Mouse (Mus musculus): ENCODE results near the gene Gm5741.
A peak's percentile ranks its signal among the peaks of the same experiment; 100 is the strongest.

The Gm5741 gene

DNA sequence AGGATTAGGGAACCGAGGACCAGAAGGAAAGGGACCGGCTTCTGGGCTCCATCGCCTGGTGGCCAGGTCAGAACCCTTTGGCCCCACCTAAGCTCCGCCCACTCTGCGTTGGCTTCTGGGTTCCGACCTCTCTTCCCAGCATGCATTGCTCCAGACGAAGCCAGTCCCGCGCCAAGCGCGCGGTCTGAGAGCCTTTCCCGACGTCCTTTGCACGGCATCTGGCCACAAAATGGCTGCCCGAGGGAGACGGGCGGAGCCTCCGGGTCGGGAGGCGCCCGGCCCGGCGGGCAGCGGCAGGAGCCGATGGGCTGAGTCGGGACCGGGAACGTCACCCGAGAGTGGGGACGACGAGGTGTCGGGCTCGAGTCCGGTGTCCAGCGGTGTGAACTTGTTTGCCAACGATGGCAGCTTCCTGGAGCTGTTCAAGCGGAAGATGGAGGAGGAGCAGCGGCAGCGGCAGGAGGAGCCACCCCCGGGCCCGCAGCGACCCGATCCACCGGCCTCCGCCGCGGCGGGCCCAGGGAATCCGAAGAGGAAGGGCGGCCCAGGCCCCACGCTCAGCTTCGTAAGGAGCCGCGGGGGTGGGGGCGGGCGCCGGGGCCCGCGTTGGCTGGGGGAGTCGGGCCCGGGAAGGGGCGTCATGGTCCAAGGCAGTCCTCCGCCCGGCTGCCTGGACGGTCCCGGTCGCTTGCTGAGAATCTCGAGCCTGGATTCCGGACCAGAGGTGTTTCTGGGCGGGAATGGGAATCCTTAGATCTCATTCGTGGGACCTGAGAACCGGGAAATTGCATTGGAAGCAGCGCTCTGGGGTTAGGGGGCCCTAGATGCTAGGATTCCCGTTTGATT is 40.9 kb downstream of the Gm5741 start, which contains the start of gene Trir:
Trir (plus strand) TSS at position 154 of the 846 bp plus-strand sequence.
- peak; percentile 94 for DNase-seq

- DNase-seq = peak; percentile 84
Measured at GRCm38 (mm10) chr8:85025098-85025932, 42.5 kb downstream of the Gm5741 start, which contains the start of gene Asna1. Gene Asna1 (minus strand): TSS chr8:85025281.

DNA sequence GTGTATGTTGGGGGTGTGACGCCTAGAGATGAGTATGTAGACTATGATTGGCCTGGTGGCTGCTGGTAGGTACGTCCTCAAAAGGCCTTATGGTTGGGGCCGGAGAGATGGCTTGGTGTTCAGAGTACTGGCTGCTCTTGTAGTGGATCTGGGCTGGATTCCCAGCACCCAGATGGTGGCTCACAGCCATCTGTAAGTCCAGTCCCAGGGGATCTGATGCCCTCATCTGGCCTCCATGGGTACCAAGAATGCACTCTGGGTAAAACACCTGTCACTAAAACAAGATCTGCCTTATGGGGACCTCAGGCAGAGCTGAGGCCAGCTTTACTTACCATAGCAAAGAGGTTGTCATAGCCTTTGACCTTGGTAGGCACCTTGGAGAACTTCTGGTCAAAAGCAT is 43.9 kb downstream of the Gm5741 start:
- no peak for DNase-seq

- no peak for DNase-seq
Measured at GRCm38 (mm10) chr8:85021514-85022055, 46.2 kb downstream of the Gm5741 start.
